Mouse (Mus musculus): ENCODE measurements around the gene Ak5. TPM values are rescaled to one million over a fixed set of nuclear protein-coding genes. Genes with fewer than 3 reads are reported as not detected.

The Ak5 gene
- polyA plus RNA-seq, 2 experiments: 0.94 to 2.2 TPM

- Histone ChIP-seq H3K27me3 (ENCODE audit: control insufficient read depth, insufficient read depth, low read length) (no peaks in the 10 kb centered on the region), H3K4me1 (ENCODE audit: control insufficient read depth, insufficient read depth, low read length) (no peaks in the 10 kb centered on the region), H3K9ac (ENCODE audit: low read depth, low read length, severe bottlenecking) (no peak overlapping the region), H3K9me3 (ENCODE audit: control insufficient read depth, low read length) (no peaks in the 10 kb centered on the region), H3K36me3 (ENCODE audit: control insufficient read depth, insufficient read depth, low read length) (no peaks in the 10 kb centered on the region), H3K27ac (replicated peaks; ENCODE audit: low read depth, low read length) (no peak overlapping the region), H3K4me3 (replicated peaks; ENCODE audit: low read length) (no peak overlapping the region), H3K4me2 (replicated peaks; ENCODE audit: low read depth, low read length, severe bottlenecking) (no peak overlapping the region)
- WGBS: 75% methylated on average over 26 of the region's 26 CpGs
- no peak for TF ChIP-seq POLR2A (IDR thresholded peaks at IDR 0.05; ENCODE audit: borderline replicate concordance, extremely low read depth, insufficient read depth, insufficient read length)
- ATAC-seq (ENCODE audit: low FRiP score, low read depth) (no peak), DNase-seq (ENCODE audit: low spot score) (no peak)
Observed at GRCm38 (mm10) chr3:152578282-152579228, 89.6 kb downstream of the Ak5 start.

- Histone ChIP-seq H3K9ac (ENCODE audit: low read depth, low read length, severe bottlenecking) (no peak overlapping the region), H3K27me3 (ENCODE audit: control insufficient read depth, insufficient read depth, low read length) (no peaks in the 10 kb centered on the region), H3K4me2 (replicated peaks; ENCODE audit: low read depth, low read length, severe bottlenecking) (no peak overlapping the region), H3K4me3 (replicated peaks; ENCODE audit: low read length) (no peak overlapping the region), H3K9me3 (ENCODE audit: control insufficient read depth, low read length) (no peaks in the 10 kb centered on the region), H3K27ac (replicated peaks; ENCODE audit: low read depth, low read length) (no peak overlapping the region), H3K4me1 (ENCODE audit: control insufficient read depth, insufficient read depth, low read length) (no peaks in the 10 kb centered on the region), H3K36me3 (ENCODE audit: control insufficient read depth, insufficient read depth, low read length) (no peaks in the 10 kb centered on the region)
- TF ChIP-seq POLR2A (IDR thresholded peaks at IDR 0.05; ENCODE audit: borderline replicate concordance, extremely low read depth, insufficient read depth, insufficient read length): no peak
- DNase-seq (ENCODE audit: low spot score) (no peak), ATAC-seq (ENCODE audit: low FRiP score, low read depth) (no peak)
- 92% methylated on average over 7 of the region's 7 CpGs for WGBS
Observed at GRCm38 (mm10) chr3:152577763-152578162, 90.4 kb downstream of the Ak5 start.

- Histone ChIP-seq H3K4me1 (ENCODE audit: control insufficient read depth, insufficient read depth, low read length) (no peaks in the 10 kb centered on the region), H3K4me2 (replicated peaks; ENCODE audit: low read depth, low read length, severe bottlenecking) (no peak overlapping the region), H3K9ac (ENCODE audit: low read depth, low read length, severe bottlenecking) (no peak overlapping the region), H3K27ac (replicated peaks; ENCODE audit: low read depth, low read length) (no peak overlapping the region), H3K9me3 (ENCODE audit: control insufficient read depth, low read length) (no peaks in the 10 kb centered on the region), H3K4me3 (replicated peaks; ENCODE audit: low read length) (no peak overlapping the region), H3K36me3 (ENCODE audit: control insufficient read depth, insufficient read depth, low read length) (no peaks in the 10 kb centered on the region), H3K27me3 (ENCODE audit: control insufficient read depth, insufficient read depth, low read length) (no peaks in the 10 kb centered on the region)
- no peak for TF ChIP-seq POLR2A (IDR thresholded peaks at IDR 0.05; ENCODE audit: borderline replicate concordance, extremely low read depth, insufficient read depth, insufficient read length)
- DNase-seq (ENCODE audit: low spot score) (no peak), ATAC-seq (ENCODE audit: low FRiP score, low read depth) (no peak)
- 56% methylated on average over 1 of the region's 1 CpGs for WGBS
Observed at GRCm38 (mm10) chr3:152577273-152577672, 90.9 kb downstream of the Ak5 start.

GRCm38 (mm10) chr3:152569242-152569605, 98.9 kb downstream of the Ak5 start:
- no peak for DNase-seq (ENCODE audit: low spot score)
- Histone ChIP-seq H3K27ac (replicated peaks; ENCODE audit: low read depth, low read length) (no peak overlapping the region), H3K36me3 (ENCODE audit: control insufficient read depth, insufficient read depth, low read length) (no peaks in the 10 kb centered on the region), H3K4me2 (replicated peaks; ENCODE audit: low read depth, low read length, severe bottlenecking) (no peak overlapping the region), H3K9me3 (ENCODE audit: control insufficient read depth, low read length) (no peaks in the 10 kb centered on the region), H3K27me3 (ENCODE audit: control insufficient read depth, insufficient read depth, low read length) (no peaks in the 10 kb centered on the region), H3K4me3 (replicated peaks; ENCODE audit: low read length) (no peak overlapping the region), H3K9ac (ENCODE audit: low read depth, low read length, severe bottlenecking) (no peak overlapping the region), H3K4me1 (ENCODE audit: control insufficient read depth, insufficient read depth, low read length) (no peaks in the 10 kb centered on the region)
- 58% methylated on average over 6 of the region's 6 CpGs for WGBS
- no peak for TF ChIP-seq POLR2A (IDR thresholded peaks at IDR 0.05; ENCODE audit: borderline replicate concordance, extremely low read depth, insufficient read depth, insufficient read length)
- no peak; the same call in 1 of the 2 replicates for ATAC-seq (ENCODE audit: low FRiP score, low read depth)

GRCm38 (mm10) chr3:152568455-152569241, 99.5 kb downstream of the Ak5 start:
- Histone ChIP-seq H3K36me3 (ENCODE audit: control insufficient read depth, insufficient read depth, low read length) (no peaks in the 10 kb centered on the region), H3K4me2 (replicated peaks; ENCODE audit: low read depth, low read length, severe bottlenecking) (no peak overlapping the region), H3K9ac (ENCODE audit: low read depth, low read length, severe bottlenecking) (no peak overlapping the region), H3K27me3 (ENCODE audit: control insufficient read depth, insufficient read depth, low read length) (no peaks in the 10 kb centered on the region), H3K4me3 (replicated peaks; ENCODE audit: low read length) (no peak overlapping the region), H3K4me1 (ENCODE audit: control insufficient read depth, insufficient read depth, low read length) (no peaks in the 10 kb centered on the region), H3K9me3 (ENCODE audit: control insufficient read depth, low read length) (no peaks in the 10 kb centered on the region), H3K27ac (replicated peaks; ENCODE audit: low read depth, low read length) (no peak overlapping the region)
- no peak for TF ChIP-seq POLR2A (IDR thresholded peaks at IDR 0.05; ENCODE audit: borderline replicate concordance, extremely low read depth, insufficient read depth, insufficient read length)
- DNase-seq (ENCODE audit: low spot score): peak; percentile 6
- WGBS: 51% methylated on average over 9 of the region's 9 CpGs
- peak; percentile 37; the same call in 1 of the 2 replicates for ATAC-seq (ENCODE audit: low FRiP score, low read depth)

Data from limb, embryonic 14.5 days (tissue).